In the genomic region with DNA sequence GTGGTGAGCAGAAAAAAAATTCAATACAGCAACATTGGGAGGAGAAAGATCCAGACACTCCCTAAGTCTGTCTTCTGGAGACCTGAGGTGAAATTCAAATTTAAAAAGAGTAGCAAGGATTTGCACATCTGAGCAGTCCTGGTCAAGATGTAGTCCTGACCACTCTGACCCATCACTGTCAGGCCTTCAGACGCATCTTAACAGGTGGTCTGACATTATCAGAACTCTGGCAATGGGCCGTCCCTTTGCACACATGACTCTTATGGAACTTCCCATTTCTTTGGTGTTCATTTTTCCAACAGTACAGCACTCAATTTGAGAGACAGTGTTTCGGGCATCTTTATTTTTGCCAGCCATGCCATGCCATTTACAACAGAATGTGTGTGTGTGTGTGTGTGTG, we compare ENCODE assay signal across 33 mouse cellular contexts.
"Had no signal": no experiment of that assay in that cellular context is flagged by ENCODE, and none has a peak within 500 bp of the region (broad histone marks: within the 10 kb centered on the region; RNA-seq: fewer than 3 reads in every experiment).

No protein-coding gene starts in this region.

- H3K36me3 ChIP-seq: heart, embryonic 10.5 days; heart, embryonic 12.5 days; heart, embryonic 13.5 days; heart, embryonic 15.5 days; hindbrain, embryonic 10.5 days; hindbrain, embryonic 12.5 days; hindbrain, embryonic 13.5 days; hindbrain, embryonic 15.5 days; intestine, embryonic 15.5 days; kidney, embryonic 15.5 days had no signal

- H3K4me2 ChIP-seq: heart, embryonic 11.5 days; heart, embryonic 12.5 days; heart, embryonic 13.5 days; heart, embryonic 15.5 days; hindbrain, embryonic 12.5 days; hindbrain, embryonic 13.5 days; hindbrain, embryonic 14.5 days; hindbrain, embryonic 15.5 days; intestine, embryonic 15.5 days; kidney, embryonic 15.5 days had no signal

- H3K4me3 ChIP-seq: heart, embryonic 10.5 days; heart, embryonic 12.5 days; heart, embryonic 13.5 days; heart, embryonic 15.5 days; hindbrain, embryonic 10.5 days; hindbrain, embryonic 12.5 days; hindbrain, embryonic 13.5 days; hindbrain, embryonic 15.5 days; intestine, embryonic 15.5 days; kidney, embryonic 15.5 days; layer of hippocampus, adult 2 months had no signal

- H3K27me3 ChIP-seq: heart, embryonic 12.5 days; heart, embryonic 13.5 days; heart, embryonic 15.5 days; hindbrain, embryonic 12.5 days; hindbrain, embryonic 13.5 days; hindbrain, embryonic 15.5 days; intestine, embryonic 15.5 days; kidney, embryonic 15.5 days had no signal

- DNase-seq: heart, postnatal 10 days; heart, postnatal 14 days; heart, postnatal 36 days; heart, postnatal 4 days; kidney, adult 11 months; kidney, adult 18-20 months; kidney, adult 2 months; kidney, adult 8-10 months; kidney, adult 9 months; kidney, postnatal 10 days; kidney, postnatal 14 days; kidney, postnatal 25 days; kidney, postnatal 36 days; kidney, postnatal 4 days; layer of hippocampus, adult 9-11 months; layer of hippocampus, postnatal 36 days had no signal

- ATAC-seq: hindbrain, embryonic 16.5 days; hindbrain, postnatal 0 days; intestine, embryonic 15.5 days; intestine, embryonic 16.5 days; intestine, postnatal 0 days had no signal
